Mouse (Mus musculus): ENCODE measurements around the gene Ppp1r26. TPM values are rescaled to one million over a fixed set of nuclear protein-coding genes. Genes with fewer than 3 reads are reported as not detected.

Gene Ppp1r26
- 2.4 and 2.8 TPM in 2 replicates for polyA plus RNA-seq (2015; fragmentation: Nextera tagmentation; extraction: Ambion mirVana)

- under 1% methylated on average over 78 of the region's 118 CpGs for WGBS
- H3K4me3 ChIP-seq (replicated peaks; ENCODE audit: low read depth, low read length): peak within 1 kb of the TSS; percentile 72
- H3K4me2 ChIP-seq (ENCODE audit: low read length): peak within 1 kb of the TSS; percentile 96
- H3K27me3 ChIP-seq (ENCODE audit: insufficient read depth, low read length): no peaks in the 10 kb centered on the region
- H3K4me1 ChIP-seq (replicated peaks; ENCODE audit: insufficient read depth, low read length): no peaks in the 10 kb centered on the region
- peak; percentile 12 for DNase-seq (ENCODE audit: low spot score)
- peak within 1 kb of the TSS; percentile 75 for H3K9ac ChIP-seq (ENCODE audit: low read depth, low read length)
- peak within 1 kb of the TSS; percentile 63 for H3K27ac ChIP-seq
- no peaks in the 10 kb centered on the region for H3K9me3 ChIP-seq (replicated peaks; ENCODE audit: low read length)
- TF ChIP-seq CTCF (IDR thresholded peaks at IDR 0.05; ENCODE audit: low read depth): no peak
- peaks cover 6% of the 10 kb centered on the region; the same call in 1 of the 2 replicates for H3K36me3 ChIP-seq (ENCODE audit: insufficient read depth, low read length)
- peak; percentile 49 for ATAC-seq (replicated peaks; ENCODE audit: low FRiP score, low read depth)
Measured at GRCm38 (mm10) chr2:28446515-28447314, at the start of gene Ppp1r26. Ppp1r26 (plus strand) TSS chr2:28446800.

- Histone ChIP-seq H3K27me3 (ENCODE audit: insufficient read depth, low read length) (no peaks in the 10 kb centered on the region; the same call in 1 of the 2 replicates), H3K9me3 (replicated peaks; ENCODE audit: low read length) (no peaks in the 10 kb centered on the region), H3K36me3 (ENCODE audit: insufficient read depth, low read length) (no peaks in the 10 kb centered on the region), H3K9ac (ENCODE audit: low read depth, low read length) (no peak overlapping the region), H3K27ac (no peak overlapping the region), H3K4me1 (replicated peaks; ENCODE audit: insufficient read depth, low read length) (peaks cover 8% of the 10 kb centered on the region), H3K4me2 (ENCODE audit: low read length) (no peak overlapping the region), H3K4me3 (replicated peaks; ENCODE audit: low read depth, low read length) (no peak overlapping the region)
- DNase-seq (ENCODE audit: low spot score): no peak
- no peak for ATAC-seq (replicated peaks; ENCODE audit: low FRiP score, low read depth)
- no peak for TF ChIP-seq CTCF (IDR thresholded peaks at IDR 0.05; ENCODE audit: low read depth)
- WGBS: 44% methylated on average over 2 of the region's 2 CpGs
Measured at GRCm38 (mm10) chr2:28396928-28397327, 49.7 kb upstream of the Ppp1r26 start.

GRCm38 (mm10) chr2:28397417-28398119, 49.0 kb upstream of the Ppp1r26 start:
- no peak overlapping the region for H3K4me2 ChIP-seq (ENCODE audit: low read length)
- no peak for TF ChIP-seq CTCF (IDR thresholded peaks at IDR 0.05; ENCODE audit: low read depth)

GRCm38 (mm10) chr2:28401647-28402046, 45.0 kb upstream of the Ppp1r26 start:
- Histone ChIP-seq H3K27me3 (ENCODE audit: insufficient read depth, low read length) (no peaks in the 10 kb centered on the region), H3K4me3 (replicated peaks; ENCODE audit: low read depth, low read length) (no peak overlapping the region), H3K4me1 (replicated peaks; ENCODE audit: insufficient read depth, low read length) (peaks cover 12% of the 10 kb centered on the region), H3K4me2 (ENCODE audit: low read length) (peak overlapping the region; percentile 13; the same call in 1 of the 2 replicates), H3K9ac (ENCODE audit: low read depth, low read length) (no peak overlapping the region), H3K27ac (no peak overlapping the region), H3K36me3 (ENCODE audit: insufficient read depth, low read length) (no peaks in the 10 kb centered on the region), H3K9me3 (replicated peaks; ENCODE audit: low read length) (no peaks in the 10 kb centered on the region)
- peak; percentile 92 for DNase-seq (ENCODE audit: low spot score)
- under 1% methylated on average over 11 of the region's 11 CpGs for WGBS
- ATAC-seq (replicated peaks; ENCODE audit: low FRiP score, low read depth): peak; percentile 75; the same call in 1 of the 2 replicates
- TF ChIP-seq CTCF (IDR thresholded peaks at IDR 0.05; ENCODE audit: low read depth): no peak

More at GRCm38 (mm10) chr2:28397417-28398119, 49.0 kb upstream of the Ppp1r26 start:
- Histone ChIP-seq H3K9ac (ENCODE audit: low read depth, low read length) (no peak overlapping the region), H3K36me3 (ENCODE audit: insufficient read depth, low read length) (no peaks in the 10 kb centered on the region), H3K9me3 (replicated peaks; ENCODE audit: low read length) (no peaks in the 10 kb centered on the region), H3K4me1 (replicated peaks; ENCODE audit: insufficient read depth, low read length) (peaks cover 12% of the 10 kb centered on the region), H3K27ac (no peak overlapping the region), H3K4me3 (replicated peaks; ENCODE audit: low read depth, low read length) (no peak overlapping the region), H3K27me3 (ENCODE audit: insufficient read depth, low read length) (no peaks in the 10 kb centered on the region; the same call in 1 of the 2 replicates)
- no peak for ATAC-seq (replicated peaks; ENCODE audit: low FRiP score, low read depth)
- DNase-seq (ENCODE audit: low spot score): no peak
- 72% methylated on average over 4 of the region's 4 CpGs for WGBS

GRCm38 (mm10) chr2:28402128-28402527, 44.5 kb upstream of the Ppp1r26 start:
- Histone ChIP-seq H3K27me3 (ENCODE audit: insufficient read depth, low read length) (no peaks in the 10 kb centered on the region), H3K27ac (no peak overlapping the region), H3K9me3 (replicated peaks; ENCODE audit: low read length) (no peaks in the 10 kb centered on the region), H3K4me3 (replicated peaks; ENCODE audit: low read depth, low read length) (no peak overlapping the region), H3K9ac (ENCODE audit: low read depth, low read length) (no peak overlapping the region), H3K4me1 (replicated peaks; ENCODE audit: insufficient read depth, low read length) (peaks cover 12% of the 10 kb centered on the region), H3K36me3 (ENCODE audit: insufficient read depth, low read length) (no peaks in the 10 kb centered on the region), H3K4me2 (ENCODE audit: low read length) (no peak overlapping the region)
- no peak for DNase-seq (ENCODE audit: low spot score)
- no peak for TF ChIP-seq CTCF (IDR thresholded peaks at IDR 0.05; ENCODE audit: low read depth)
- no peak for ATAC-seq (replicated peaks; ENCODE audit: low FRiP score, low read depth)

GRCm38 (mm10) chr2:28407796-28408195, 38.8 kb upstream of the Ppp1r26 start:
- DNase-seq (ENCODE audit: low spot score) (no peak), ATAC-seq (replicated peaks; ENCODE audit: low FRiP score, low read depth) (no peak)
- Histone ChIP-seq H3K4me3 (replicated peaks; ENCODE audit: low read depth, low read length) (no peak overlapping the region), H3K27me3 (ENCODE audit: insufficient read depth, low read length) (no peaks in the 10 kb centered on the region), H3K27ac (no peak overlapping the region), H3K9ac (ENCODE audit: low read depth, low read length) (no peak overlapping the region), H3K36me3 (ENCODE audit: insufficient read depth, low read length) (no peaks in the 10 kb centered on the region), H3K4me1 (replicated peaks; ENCODE audit: insufficient read depth, low read length) (no peaks in the 10 kb centered on the region), H3K4me2 (ENCODE audit: low read length) (no peak overlapping the region), H3K9me3 (replicated peaks; ENCODE audit: low read length) (no peaks in the 10 kb centered on the region)
- 51% methylated on average over 7 of the region's 7 CpGs for WGBS
- TF ChIP-seq CTCF (IDR thresholded peaks at IDR 0.05; ENCODE audit: low read depth): no peak
